Mouse (Mus musculus) forebrain, embryonic 13.5 days (tissue): ENCODE data around the gene Vps13d. TPM values are rescaled to one million over a fixed set of nuclear protein-coding genes. Genes with fewer than 3 reads are reported as not detected.

ENCODE experiments used
- ATAC-seq: fragments of 200-750 bp; cut with Nextera tagmentation; 2 replicates; pipeline ENCODE4 v1.8.0; 2017
- H3K27ac ChIP-seq: fragments of 300-500 bp; sonication (generic); 2 replicates; pipeline ENCODE4 v1.5.1; 2015; ENCODE audit warnings: inconsistent platforms, mild to moderate bottlenecking, moderate library complexity
- H3K27me3 ChIP-seq: fragments of 300-500 bp; sonication (generic); 2 replicates; pipeline ENCODE4 v1.6.1; 2015; ENCODE audit warnings: mild to moderate bottlenecking, inconsistent platforms
- H3K36me3 ChIP-seq: fragments of 300-500 bp; sonication (generic); 2 replicates; pipeline ENCODE4 v1.6.1; 2015; ENCODE audit warnings: mild to moderate bottlenecking, inconsistent platforms; ENCODE audit not compliant: poor library complexity, severe bottlenecking
- H3K4me1 ChIP-seq: fragments of 300-500 bp; sonication (generic); 2 replicates; pipeline ENCODE4 v1.6.1; 2015; ENCODE audit warnings: inconsistent platforms
- H3K4me2 ChIP-seq: fragments of 300-500 bp; sonication (generic); 2 replicates; pipeline ENCODE4 v1.6.1; 2015; ENCODE audit warnings: inconsistent platforms, mild to moderate bottlenecking, moderate library complexity
- H3K4me3 ChIP-seq: fragments of 300-500 bp; sonication (generic); 2 replicates; pipeline ENCODE4 v1.5.1; 2015; ENCODE audit warnings: mild to moderate bottlenecking, inconsistent platforms
- H3K9ac ChIP-seq: fragments of 300-500 bp; sonication (generic); 2 replicates; pipeline ENCODE4 v1.6.1; 2015; ENCODE audit warnings: mild to moderate bottlenecking, inconsistent platforms
- H3K9me3 ChIP-seq: fragments of 300-500 bp; sonication (generic); replicated peaks from 2 replicates; pipeline ENCODE4 v1.6.1; 2016; ENCODE audit warnings: inconsistent platforms
- WGBS: fragments of 180-500 bp; shearing (Covaris S2); methylation state at CpG from one replicate; pipeline ENCODE4 v1.1.7; 2015; 5-methylcytosine and 5-hydroxymethylcytosine counted together
- polyA plus RNA-seq: library from polyadenylated mRNA; unstranded; fragments of >200 nt; fragmentation: Nextera tagmentation; extraction: Ambion mirVana; gene quantifications from 2 replicates; pipeline ENCODE4 v1.2.1, GENCODE M21; 2015

The Vps13d gene
- polyA plus RNA-seq, 1 experiment from 2014 or later: 7.7 TPM

DNA sequence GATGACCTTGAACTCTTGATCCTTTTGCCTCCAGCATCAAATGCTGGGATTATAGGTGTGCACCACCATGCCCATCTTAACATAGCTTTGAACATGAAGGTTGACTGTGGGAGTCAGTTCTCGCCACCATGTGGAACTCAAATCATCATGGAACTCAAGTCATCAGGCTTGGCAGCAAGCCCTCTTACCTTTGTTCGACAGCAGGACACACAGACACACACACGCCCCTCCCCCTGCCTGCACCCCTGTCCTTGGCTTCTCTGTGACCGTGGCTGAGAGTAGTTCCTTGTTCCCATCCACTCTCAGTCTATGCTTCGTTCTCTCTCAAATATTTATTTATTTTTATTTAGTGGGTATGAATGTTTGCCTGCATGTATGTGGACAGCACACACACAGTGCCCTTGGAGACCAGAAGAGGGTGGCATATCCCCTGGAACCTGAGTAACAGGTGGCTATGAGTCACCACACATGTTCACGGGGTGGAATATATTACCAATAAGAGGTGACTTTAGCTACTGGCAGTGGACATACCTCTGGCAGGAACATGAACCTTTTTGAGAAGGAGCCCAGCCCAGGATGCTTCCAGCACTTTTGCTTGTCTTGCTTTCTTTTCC, 14.4 kb upstream of the Vps13d start:
- WGBS: 76% methylated on average over 6 of the region's 6 CpGs
- Histone ChIP-seq H3K9ac (no peak overlapping the region), H3K4me1 (no peaks in the 10 kb centered on the region), H3K9me3 (no peaks in the 10 kb centered on the region), H3K27me3 (no peaks in the 10 kb centered on the region), H3K36me3 (no peaks in the 10 kb centered on the region), H3K4me2 (no peak overlapping the region), H3K27ac (no peak overlapping the region), H3K4me3 (no peak overlapping the region)
- ATAC-seq: no peak

DNA sequence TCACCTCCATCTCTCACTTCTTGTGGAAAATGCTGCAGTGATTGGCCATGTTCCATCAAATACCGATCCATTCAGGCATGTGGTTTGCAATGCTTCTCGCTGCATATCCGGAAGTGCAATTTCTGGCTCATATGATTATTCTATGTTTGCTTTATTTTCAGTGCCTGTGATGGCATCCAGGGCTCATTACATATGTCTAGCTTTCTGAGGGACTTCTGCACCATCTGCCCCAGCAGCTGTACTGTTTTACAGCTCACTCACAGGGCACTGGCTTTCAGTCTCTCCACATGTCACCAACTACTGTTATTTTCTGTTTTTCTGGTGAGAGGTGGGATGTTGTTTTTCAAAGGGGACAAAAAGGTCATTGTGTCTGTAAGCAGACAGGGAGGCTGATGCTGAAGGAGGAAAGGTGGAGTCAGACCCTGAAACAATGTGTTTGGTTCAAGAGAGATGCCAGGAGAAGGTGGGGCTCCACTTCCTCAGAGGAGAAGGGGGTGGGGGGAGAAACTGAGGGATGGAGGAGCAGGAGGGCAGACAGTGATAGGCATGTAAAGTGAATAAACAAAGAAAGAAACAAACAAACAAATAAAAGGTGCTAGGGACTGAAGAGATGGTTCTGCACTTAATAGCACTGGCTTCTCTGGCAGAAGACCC, 13.0 kb upstream of the Vps13d start:
- WGBS: 79% methylated on average over 3 of the region's 3 CpGs
- Histone ChIP-seq H3K36me3 (no peaks in the 10 kb centered on the region), H3K9me3 (no peaks in the 10 kb centered on the region), H3K4me2 (no peak overlapping the region), H3K4me1 (no peaks in the 10 kb centered on the region), H3K27ac (no peak overlapping the region), H3K4me3 (no peak overlapping the region), H3K9ac (no peak overlapping the region), H3K27me3 (no peaks in the 10 kb centered on the region)
- peak; percentile 81; the same call in 1 of the 2 replicates for ATAC-seq

DNA sequence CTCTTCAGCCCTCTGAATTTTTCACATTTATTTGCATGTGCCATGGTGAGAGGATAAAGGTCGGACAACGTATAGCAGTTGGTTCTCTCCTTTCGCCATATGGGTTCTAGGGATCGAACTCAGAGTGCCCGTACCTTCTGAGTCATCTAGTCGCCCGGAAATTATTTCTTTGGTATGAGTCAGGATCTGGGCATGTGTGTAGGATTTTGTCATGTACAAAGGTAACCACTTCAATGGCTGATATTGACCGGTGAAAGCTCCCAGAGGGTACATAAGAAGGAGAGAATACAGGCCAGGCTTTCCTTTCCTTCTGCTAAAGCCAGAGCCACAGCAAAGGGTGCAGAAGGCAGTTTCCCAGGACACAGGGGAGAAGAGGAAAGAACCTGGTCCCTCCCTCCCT, 10.0 kb upstream of the Vps13d start:
- Histone ChIP-seq H3K36me3 (no peaks in the 10 kb centered on the region), H3K27me3 (no peaks in the 10 kb centered on the region), H3K4me1 (no peaks in the 10 kb centered on the region), H3K4me2 (no peak overlapping the region), H3K9me3 (no peaks in the 10 kb centered on the region), H3K27ac (no peak overlapping the region), H3K9ac (no peak overlapping the region), H3K4me3 (no peak overlapping the region)
- no peak for ATAC-seq
- WGBS: 90% methylated on average over 8 of the region's 8 CpGs

DNA sequence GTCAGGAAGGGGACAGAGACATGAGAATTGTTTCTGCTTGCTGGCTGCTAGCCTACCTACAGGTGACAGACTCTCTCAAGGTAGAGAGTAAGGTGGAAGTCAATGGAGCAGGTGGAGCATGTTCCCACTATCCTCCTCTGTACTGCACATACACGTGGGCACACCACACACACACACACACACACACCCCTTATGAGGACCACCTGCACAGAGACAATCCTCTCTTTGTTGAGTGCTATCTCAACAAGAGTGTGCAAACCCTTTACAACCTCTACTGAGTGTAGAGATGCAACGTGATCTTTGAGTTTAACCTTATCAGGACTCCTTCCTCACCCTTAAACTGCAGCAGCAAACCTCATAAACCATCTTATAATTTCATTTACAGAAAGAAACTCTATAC, 8.5 kb upstream of the Vps13d start:
- Histone ChIP-seq H3K27ac (no peak overlapping the region), H3K4me1 (no peaks in the 10 kb centered on the region), H3K4me3 (no peak overlapping the region), H3K9me3 (no peaks in the 10 kb centered on the region), H3K27me3 (no peaks in the 10 kb centered on the region), H3K4me2 (no peak overlapping the region), H3K36me3 (no peaks in the 10 kb centered on the region), H3K9ac (no peak overlapping the region)
- WGBS: 85% methylated on average over 2 of the region's 2 CpGs
- ATAC-seq: no peak

DNA sequence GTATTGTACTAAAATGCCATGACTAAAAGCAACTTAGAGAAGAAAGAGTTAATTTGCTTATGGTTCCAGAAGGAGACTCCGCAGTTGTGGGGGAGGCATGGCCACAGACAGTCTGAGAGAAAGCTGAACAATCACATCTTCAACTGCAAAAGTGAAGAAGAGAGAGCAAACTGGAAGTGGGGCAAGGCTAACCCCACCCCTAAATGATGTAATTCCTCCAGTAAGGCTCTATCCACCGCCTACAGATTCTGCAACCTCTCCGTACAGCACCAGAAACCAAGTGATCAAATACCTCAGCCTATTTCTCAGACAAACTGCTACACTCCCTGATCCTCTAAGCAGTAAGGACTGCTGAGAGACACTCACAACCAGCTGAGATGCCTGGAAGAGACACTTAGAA, 6.6 kb upstream of the Vps13d start:
- Histone ChIP-seq H3K36me3 (no peaks in the 10 kb centered on the region), H3K9ac (no peak overlapping the region), H3K27ac (no peak overlapping the region), H3K4me1 (no peaks in the 10 kb centered on the region), H3K4me2 (no peak overlapping the region), H3K4me3 (no peak overlapping the region), H3K27me3 (no peaks in the 10 kb centered on the region), H3K9me3 (no peaks in the 10 kb centered on the region)
- no peak for ATAC-seq
- WGBS: 82% methylated on average over 3 of the region's 3 CpGs

DNA sequence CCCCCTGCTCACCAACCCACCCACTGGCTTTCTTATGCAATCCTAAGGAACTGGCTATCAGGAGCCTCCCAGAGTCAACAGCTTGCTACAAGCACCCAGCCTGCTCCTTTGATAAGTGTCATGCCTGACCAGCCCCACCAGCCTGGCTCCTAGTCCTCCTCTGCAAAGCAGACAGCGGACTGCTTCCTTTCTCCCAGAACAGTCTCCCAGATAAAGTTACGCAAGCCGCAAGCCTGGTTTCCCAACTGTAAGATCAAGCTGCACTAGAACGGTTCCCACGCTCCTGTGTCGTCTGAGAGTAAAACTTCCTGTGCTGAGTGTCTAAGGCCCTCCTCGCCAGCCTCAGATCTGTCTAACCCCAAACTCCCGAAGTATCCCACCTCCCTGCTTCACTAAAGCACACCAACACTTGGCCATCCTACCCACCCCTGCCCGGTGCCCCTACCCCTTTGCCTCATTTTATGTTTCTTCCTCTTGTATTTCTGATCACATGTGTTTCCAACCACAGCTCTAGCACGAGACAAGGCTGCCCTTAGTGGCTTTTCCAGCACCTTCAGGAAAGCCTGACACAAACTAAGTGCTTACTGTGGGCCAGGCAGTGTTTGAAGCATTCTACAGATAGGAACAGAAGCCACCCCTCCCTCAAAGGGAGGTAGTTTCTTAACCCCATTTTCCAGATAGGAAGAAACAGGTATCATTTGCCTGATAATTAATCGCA, 5.3 kb upstream of the Vps13d start:
- H3K36me3 ChIP-seq: no peaks in the 10 kb centered on the region
- H3K4me2 ChIP-seq: no peak overlapping the region
- H3K9ac ChIP-seq: no peak overlapping the region
- no peak for ATAC-seq
- no peak overlapping the region for H3K27ac ChIP-seq
- H3K9me3 ChIP-seq: no peaks in the 10 kb centered on the region
- H3K4me1 ChIP-seq: no peaks in the 10 kb centered on the region
- WGBS: 59% methylated on average over 11 of the region's 11 CpGs
- H3K27me3 ChIP-seq: no peaks in the 10 kb centered on the region
- no peak overlapping the region for H3K4me3 ChIP-seq

DNA sequence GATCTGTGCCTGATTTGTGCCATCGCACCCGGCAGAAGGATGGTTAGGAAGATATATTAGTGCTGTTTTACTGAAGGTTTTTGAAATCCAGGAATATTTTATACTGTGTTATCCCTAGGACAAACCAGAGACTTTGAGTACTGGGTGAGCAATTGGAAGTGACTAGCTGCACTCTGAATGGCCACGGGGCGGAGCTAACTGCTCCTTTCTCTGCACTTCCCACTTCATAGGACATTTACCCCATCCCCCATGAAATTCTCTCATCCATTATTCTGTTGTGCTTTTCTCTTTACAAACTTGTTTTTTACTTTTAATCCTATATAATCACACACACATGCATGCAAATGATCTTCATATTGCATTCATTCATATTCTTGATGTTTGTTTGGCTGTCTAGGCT, 1.8 kb upstream of the Vps13d start:
- Histone ChIP-seq H3K4me1 (peaks cover 12% of the 10 kb centered on the region), H3K4me2 (no peak overlapping the region), H3K9me3 (no peaks in the 10 kb centered on the region), H3K9ac (no peak overlapping the region), H3K27me3 (no peaks in the 10 kb centered on the region), H3K36me3 (no peaks in the 10 kb centered on the region), H3K27ac (no peak overlapping the region), H3K4me3 (no peak overlapping the region)
- 83% methylated on average over 4 of the region's 4 CpGs for WGBS
- no peak for ATAC-seq

DNA sequence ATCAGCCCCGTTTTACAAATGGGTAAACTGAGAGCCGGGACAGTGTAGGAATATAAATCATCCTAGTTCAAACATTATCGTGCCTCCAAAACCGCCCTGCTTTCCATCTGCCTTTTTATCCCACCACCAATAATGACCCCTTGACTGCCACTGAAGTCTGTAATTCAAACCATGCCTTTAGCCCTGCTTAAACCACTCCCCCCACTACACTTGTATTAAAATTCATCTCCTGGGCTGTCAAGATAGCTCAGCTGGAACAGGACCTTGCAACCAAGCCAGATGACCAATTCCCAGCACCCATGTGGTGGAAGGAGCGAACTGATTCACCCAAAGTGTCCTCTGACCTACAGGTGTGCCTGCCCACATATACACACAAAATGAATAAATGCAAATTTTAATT, 367 bp upstream of the Vps13d start:
- ATAC-seq: no peak; the same call in 1 of the 2 replicates
- WGBS: 21% methylated on average over 5 of the region's 5 CpGs
- Histone ChIP-seq H3K9me3 (no peaks in the 10 kb centered on the region), H3K27me3 (no peaks in the 10 kb centered on the region), H3K9ac (no peak overlapping the region), H3K27ac (no peak overlapping the region), H3K4me1 (peaks cover 12% of the 10 kb centered on the region), H3K4me2 (peak overlapping the region; percentile 98), H3K36me3 (0 out of 2 replicates have a peak, but pooled peaks cover 1% of the 10 kb centered on the region), H3K4me3 (peak overlapping the region; percentile 92)

DNA sequence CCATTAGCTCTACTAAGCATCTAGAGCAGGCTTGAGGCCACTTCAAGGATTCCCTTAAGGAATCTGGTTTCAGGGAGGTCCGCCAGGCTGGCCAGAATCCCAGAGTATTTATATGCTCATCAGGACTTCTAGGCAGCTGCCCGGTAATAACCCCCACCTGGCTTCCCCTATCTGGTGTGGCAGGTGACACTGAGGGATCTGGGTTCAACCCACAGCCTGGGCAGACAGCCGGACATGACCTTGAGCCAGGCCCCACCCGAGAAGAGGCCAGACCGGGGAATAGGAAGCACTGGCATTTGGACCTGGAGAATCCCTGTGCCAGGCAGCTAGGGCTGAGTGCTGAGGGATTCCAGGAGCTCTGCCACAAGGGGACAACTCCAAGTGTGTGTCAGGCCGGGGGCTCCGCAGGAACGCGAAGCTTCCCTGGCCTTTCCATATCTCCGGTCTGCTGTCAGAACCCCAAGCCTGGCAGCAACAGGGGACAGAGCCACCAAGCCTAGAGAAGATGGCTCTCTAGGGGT, 754 bp downstream of the Vps13d start:
- Histone ChIP-seq H3K27me3 (no peaks in the 10 kb centered on the region), H3K4me3 (peak overlapping the region; percentile 92), H3K9ac (peak overlapping the region; percentile 90), H3K4me1 (peaks cover 12% of the 10 kb centered on the region), H3K36me3 (peaks cover 11% of the 10 kb centered on the region; the same call in 1 of the 2 replicates), H3K9me3 (no peaks in the 10 kb centered on the region), H3K4me2 (peak overlapping the region; percentile 98), H3K27ac (no peak overlapping the region)
- WGBS: 2% methylated on average over 10 of the region's 10 CpGs
- peak; percentile 23 for ATAC-seq

DNA sequence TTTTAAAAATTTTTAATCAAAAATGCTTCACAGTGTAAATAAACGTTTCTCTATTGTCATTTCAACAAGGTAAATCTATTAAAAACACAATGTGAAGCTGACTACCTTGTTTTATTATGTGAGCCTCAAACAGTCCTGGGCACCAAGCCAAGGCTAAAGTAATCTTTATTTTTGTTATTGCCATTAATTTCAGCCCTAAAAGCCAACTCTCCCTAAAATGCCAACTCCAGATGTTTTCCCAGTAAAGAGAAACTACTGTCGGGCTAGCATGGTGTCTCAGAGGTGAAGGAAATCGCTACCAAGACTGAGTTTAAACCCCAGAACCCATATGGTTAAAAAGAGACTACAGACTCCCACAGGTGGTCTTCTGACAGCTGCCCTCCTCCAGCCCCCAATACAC, 1.4 kb downstream of the Vps13d start:
- Histone ChIP-seq H3K4me3 (peak overlapping the region; percentile 92), H3K36me3 (peaks cover 17% of the 10 kb centered on the region; the same call in 1 of the 2 replicates), H3K27me3 (no peaks in the 10 kb centered on the region), H3K4me2 (peak overlapping the region; percentile 98), H3K9ac (no peak overlapping the region), H3K27ac (no peak overlapping the region), H3K9me3 (no peaks in the 10 kb centered on the region), H3K4me1 (peaks cover 12% of the 10 kb centered on the region)
- ATAC-seq: no peak
- 61% methylated on average over 3 of the region's 3 CpGs for WGBS

DNA sequence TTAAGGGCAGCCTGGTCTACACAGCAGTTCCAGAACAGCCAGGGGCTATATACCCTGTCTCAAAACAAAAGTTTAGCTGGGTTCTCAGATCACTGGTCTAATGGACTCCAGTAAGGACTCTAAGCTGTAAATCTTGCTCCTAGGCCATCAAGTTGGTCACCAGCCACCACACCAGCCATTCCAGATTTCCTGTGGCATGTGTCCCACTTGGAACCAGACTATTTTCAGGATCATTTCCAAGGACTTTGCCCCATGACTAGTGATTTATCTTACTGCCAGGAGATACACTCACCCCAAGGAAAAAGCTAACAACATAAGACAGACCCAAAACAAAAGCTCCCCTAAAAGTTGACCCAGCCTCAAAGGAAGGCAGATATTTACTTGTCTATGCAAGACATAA, 2.1 kb downstream of the Vps13d start:
- Histone ChIP-seq H3K36me3 (peaks cover 19% of the 10 kb centered on the region), H3K9ac (no peak overlapping the region), H3K27ac (no peak overlapping the region), H3K9me3 (no peaks in the 10 kb centered on the region), H3K4me3 (no peak overlapping the region), H3K27me3 (no peaks in the 10 kb centered on the region), H3K4me1 (peaks cover 12% of the 10 kb centered on the region), H3K4me2 (no peak overlapping the region)
- no peak for ATAC-seq

DNA sequence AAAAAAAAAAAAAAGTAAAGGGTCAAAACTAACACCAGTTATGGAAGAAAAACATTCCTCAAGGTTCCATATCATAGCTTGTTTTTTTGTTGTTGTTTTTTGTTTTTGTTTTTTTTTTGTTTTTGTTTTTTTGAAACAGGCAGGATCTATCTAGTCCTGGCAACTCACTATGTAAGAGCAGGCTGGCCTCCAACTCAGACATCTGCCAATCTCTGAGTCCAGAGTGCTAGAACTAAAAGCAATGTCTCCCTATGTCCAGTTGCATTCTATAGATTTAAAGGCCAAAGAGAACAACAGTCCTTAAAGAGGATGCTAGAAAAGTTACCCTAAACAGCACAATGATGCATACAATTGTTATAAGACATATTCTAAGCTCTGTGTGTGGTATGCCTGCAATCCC, 6.2 kb downstream of the Vps13d start:
- peaks cover 5% of the 10 kb centered on the region for H3K4me1 ChIP-seq
- H3K4me3 ChIP-seq: no peak overlapping the region
- ATAC-seq: no peak
- no peaks in the 10 kb centered on the region for H3K27me3 ChIP-seq
- H3K27ac ChIP-seq: no peak overlapping the region
- no peak overlapping the region for H3K9ac ChIP-seq
- no peaks in the 10 kb centered on the region for H3K9me3 ChIP-seq
- H3K4me2 ChIP-seq: no peak overlapping the region
- peaks cover 40% of the 10 kb centered on the region for H3K36me3 ChIP-seq
